Mouse (Mus musculus): ENCODE data around the gene Ankrd13d.

Gene Ankrd13d

DNA sequence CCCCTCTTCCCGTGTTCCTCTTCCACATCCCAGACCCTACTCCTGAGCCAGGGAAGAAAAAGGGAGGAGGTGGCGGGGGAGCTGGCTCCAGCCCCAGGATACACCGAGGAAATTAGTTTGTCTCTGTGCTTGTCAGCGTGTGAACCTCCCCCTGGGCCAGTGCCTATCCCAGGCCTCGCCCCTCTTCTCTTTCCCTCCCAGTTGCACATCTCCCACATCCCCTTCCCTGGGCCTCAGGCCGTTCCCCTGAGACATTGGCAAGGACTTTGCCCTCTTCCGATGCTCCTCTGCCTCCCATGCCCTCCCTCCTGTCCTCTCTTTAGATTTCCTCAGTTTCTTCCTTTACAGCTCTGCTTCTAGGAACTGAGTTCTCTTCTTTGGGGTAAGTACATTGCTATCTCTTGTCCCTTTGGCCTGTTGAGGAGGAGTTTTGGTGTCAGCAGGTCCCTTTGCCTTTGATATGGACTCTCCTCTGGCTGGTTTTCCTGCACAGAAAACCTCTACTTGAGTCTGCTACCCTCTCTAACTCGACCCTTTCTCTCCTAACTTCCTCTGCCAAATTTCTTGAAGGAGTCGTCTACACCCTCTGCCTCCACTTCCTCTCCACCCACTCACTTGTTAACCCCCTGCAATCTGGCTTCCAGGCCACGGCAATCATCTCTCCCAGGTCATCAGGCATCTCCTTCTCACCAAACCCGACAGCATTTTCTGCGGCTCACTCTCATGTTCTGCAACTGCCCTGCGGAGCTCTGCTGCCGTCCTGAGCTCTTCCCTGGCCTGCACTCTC, 61.8 kb downstream of the Ankrd13d start:
- no peak for DNase-seq

GRCm38 (mm10) chr19:4220416-4220815, 62.5 kb downstream of the Ankrd13d start:
- DNase-seq, result no peak
